Mouse (Mus musculus): Measurements from ENCODE around the gene Usb1. TPM values are rescaled to one million over a fixed set of nuclear protein-coding genes. Genes with fewer than 3 reads are reported as not detected.

The Usb1 gene
- polyA plus RNA-seq, 1 experiment from 2014 or later, result 43.7 TPM

- no peak overlapping the region for H3K9ac ChIP-seq
- no peak for ATAC-seq
- no peak overlapping the region for H3K27ac ChIP-seq
- no peaks in the 10 kb centered on the region for H3K9me3 ChIP-seq (replicated peaks)
- no peaks in the 10 kb centered on the region for H3K27me3 ChIP-seq
- 73% methylated on average over 6 of the region's 6 CpGs for WGBS
- H3K36me3 ChIP-seq (ENCODE audit: poor library complexity, severe bottlenecking), result peaks cover 44% of the 10 kb centered on the region
- no peak overlapping the region for H3K4me2 ChIP-seq
- H3K4me3 ChIP-seq, result no peak overlapping the region
- H3K4me1 ChIP-seq, result peaks cover 24% of the 10 kb centered on the region
Observed at GRCm38 (mm10) chr8:95344668-95345067, 12.6 kb downstream of the Usb1 start.

GRCm38 (mm10) chr8:95346643-95347545 lies 14.8 kb downstream of the Usb1 start:
- Histone ChIP-seq H3K4me1 (peaks cover 32% of the 10 kb centered on the region), H3K27ac (no peak overlapping the region), H3K4me3 (no peak overlapping the region), H3K27me3 (no peaks in the 10 kb centered on the region), H3K36me3 (ENCODE audit: poor library complexity, severe bottlenecking) (peaks cover 30% of the 10 kb centered on the region), H3K9ac (no peak overlapping the region), H3K4me2 (no peak overlapping the region), H3K9me3 (replicated peaks) (no peaks in the 10 kb centered on the region)
- peak; percentile 54 for ATAC-seq
- WGBS, result 34% methylated on average over 8 of the region's 8 CpGs

GRCm38 (mm10) chr8:95348356-95348755 lies 16.3 kb downstream of the Usb1 start:
- WGBS, result 85% methylated on average over 2 of the region's 2 CpGs

GRCm38 (mm10) chr8:95348811-95349630 lies 16.9 kb downstream of the Usb1 start:
- Histone ChIP-seq H3K27ac (peak overlapping the region; percentile 40; the same call in 1 of the 2 replicates), H3K9ac (no peak overlapping the region), H3K4me2 (peak overlapping the region; percentile 38), H3K4me3 (no peak overlapping the region), H3K27me3 (no peaks in the 10 kb centered on the region), H3K36me3 (ENCODE audit: poor library complexity, severe bottlenecking) (peaks cover 16% of the 10 kb centered on the region), H3K9me3 (replicated peaks) (no peaks in the 10 kb centered on the region), H3K4me1 (peaks cover 41% of the 10 kb centered on the region)
- ATAC-seq, result peak; percentile 14; the same call in 1 of the 2 replicates
- 54% methylated on average over 19 of the region's 19 CpGs for WGBS

More at GRCm38 (mm10) chr8:95348356-95348755, 16.3 kb downstream of the Usb1 start:
- Histone ChIP-seq H3K4me3 (no peak overlapping the region), H3K4me1 (peaks cover 34% of the 10 kb centered on the region), H3K27ac (no peak overlapping the region; the same call in 1 of the 2 replicates), H3K9me3 (replicated peaks) (no peaks in the 10 kb centered on the region), H3K9ac (no peak overlapping the region), H3K27me3 (no peaks in the 10 kb centered on the region), H3K36me3 (ENCODE audit: poor library complexity, severe bottlenecking) (peaks cover 23% of the 10 kb centered on the region), H3K4me2 (no peak overlapping the region)
- ATAC-seq, result no peak

GRCm38 (mm10) chr8:95351461-95351860 lies 19.4 kb downstream of the Usb1 start:
- peak overlapping the region; percentile 94 for H3K4me2 ChIP-seq
- 1% methylated on average over 15 of the region's 15 CpGs for WGBS
- no peak overlapping the region for H3K27ac ChIP-seq
- H3K9me3 ChIP-seq (replicated peaks), result no peaks in the 10 kb centered on the region
- H3K4me3 ChIP-seq, result peak overlapping the region; percentile 85
- no peaks in the 10 kb centered on the region for H3K36me3 ChIP-seq (ENCODE audit: poor library complexity, severe bottlenecking)
- no peaks in the 10 kb centered on the region for H3K27me3 ChIP-seq
- peak; percentile 20 for ATAC-seq
- peaks cover 58% of the 10 kb centered on the region for H3K4me1 ChIP-seq
- no peak overlapping the region for H3K9ac ChIP-seq

GRCm38 (mm10) chr8:95352151-95352870 lies 20.2 kb downstream of the Usb1 start, which contains the start of gene Mmp15:
TSS of gene Mmp15 (plus strand) at chr8:95352268.
- H3K4me2 ChIP-seq, result peak within 1 kb of the TSS; percentile 94
- H3K27ac ChIP-seq, result peak within 1 kb of the TSS; percentile 89
- no peaks in the 10 kb centered on the region for H3K36me3 ChIP-seq (ENCODE audit: poor library complexity, severe bottlenecking)
- H3K4me1 ChIP-seq, result peaks cover 54% of the 10 kb centered on the region
- peak; percentile 77 for ATAC-seq
- no peaks in the 10 kb centered on the region for H3K27me3 ChIP-seq
- WGBS, result under 1% methylated on average over 75 of the region's 80 CpGs
- peak within 1 kb of the TSS; percentile 85 for H3K4me3 ChIP-seq
- no peaks in the 10 kb centered on the region for H3K9me3 ChIP-seq (replicated peaks)
- H3K9ac ChIP-seq, result peak within 1 kb of the TSS; percentile 94

GRCm38 (mm10) chr8:95352871-95353866 lies 21.1 kb downstream of the Usb1 start:
- 2% methylated on average over 62 of the region's 62 CpGs for WGBS
- H3K4me3 ChIP-seq, result peak overlapping the region; percentile 85
- peak overlapping the region; percentile 94 for H3K9ac ChIP-seq
- peak overlapping the region; percentile 94 for H3K4me2 ChIP-seq
- H3K27ac ChIP-seq, result peak overlapping the region; percentile 89
- no peaks in the 10 kb centered on the region for H3K27me3 ChIP-seq
- peak; percentile 46 for ATAC-seq
- no peaks in the 10 kb centered on the region for H3K9me3 ChIP-seq (replicated peaks)
- peaks cover 54% of the 10 kb centered on the region for H3K4me1 ChIP-seq
- no peaks in the 10 kb centered on the region for H3K36me3 ChIP-seq (ENCODE audit: poor library complexity, severe bottlenecking)

- H3K9me3 ChIP-seq (replicated peaks), result no peaks in the 10 kb centered on the region
- peaks cover 53% of the 10 kb centered on the region for H3K4me1 ChIP-seq
- H3K27ac ChIP-seq, result no peak overlapping the region
- no peaks in the 10 kb centered on the region for H3K36me3 ChIP-seq (ENCODE audit: poor library complexity, severe bottlenecking)
- no peak for ATAC-seq
- WGBS, result 89% methylated on average over 2 of the region's 2 CpGs
- H3K4me2 ChIP-seq, result peak overlapping the region; percentile 94
- no peak overlapping the region for H3K4me3 ChIP-seq
- no peaks in the 10 kb centered on the region for H3K27me3 ChIP-seq
- no peak overlapping the region for H3K9ac ChIP-seq
Observed at GRCm38 (mm10) chr8:95354606-95355005, 22.5 kb downstream of the Usb1 start.

GRCm38 (mm10) chr8:95358550-95359411 lies 26.7 kb downstream of the Usb1 start:
- Histone ChIP-seq H3K9me3 (replicated peaks) (peaks cover under 1% of the 10 kb centered on the region; the same call in 1 of the 2 replicates), H3K4me1 (peaks cover 45% of the 10 kb centered on the region), H3K4me3 (no peak overlapping the region), H3K27me3 (no peaks in the 10 kb centered on the region), H3K27ac (no peak overlapping the region), H3K36me3 (ENCODE audit: poor library complexity, severe bottlenecking) (no peaks in the 10 kb centered on the region), H3K9ac (0 out of 2 replicates have a peak overlapping the region, but pooled peaks have one; percentile 0), H3K4me2 (no peak overlapping the region)
- WGBS, result 64% methylated on average over 8 of the region's 8 CpGs
- no peak for ATAC-seq

Measured in forebrain, embryonic 13.5 days (tissue).